Mouse (Mus musculus) ovary, postnatal 10 days (tissue): ENCODE data around the gene Srxn1.

ENCODE experiments used
- DNase-seq: peaks from one replicate; pipeline ENCODE4 v3.0.0; 2022; ENCODE audit warnings: low spot score

Gene Srxn1

GRCm38 (mm10) chr2:152119228-152119865, 14.0 kb downstream of the Srxn1 start:
- DNase-seq, result no peak

GRCm38 (mm10) chr2:152122896-152123295, 17.6 kb downstream of the Srxn1 start:
- DNase-seq, result no peak

GRCm38 (mm10) chr2:152128597-152128996, 23.3 kb downstream of the Srxn1 start:
- no peak for DNase-seq

DNA sequence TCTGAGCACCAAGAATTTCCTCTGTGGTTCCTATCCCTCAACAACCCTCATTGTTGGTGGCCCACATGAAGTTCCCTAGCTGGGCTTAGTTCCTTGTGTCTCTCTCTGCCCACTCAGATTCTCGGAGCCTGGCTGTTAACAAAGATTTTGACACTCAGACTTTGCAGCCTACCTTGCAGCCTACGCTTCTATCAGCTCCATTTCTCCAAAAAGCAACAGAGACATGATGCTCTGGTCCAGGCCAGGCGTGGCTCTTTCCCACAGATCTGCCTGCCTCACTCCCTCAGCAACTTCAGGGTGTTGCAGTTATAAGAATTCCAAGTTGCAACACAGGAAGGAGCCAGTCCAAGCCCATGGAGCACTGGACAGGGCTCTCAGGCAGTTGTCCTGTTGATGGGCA, 24.5 kb downstream of the Srxn1 start:
- DNase-seq, result no peak

- DNase-seq, result no peak
Observed at GRCm38 (mm10) chr2:152132016-152132415, 26.7 kb downstream of the Srxn1 start.

GRCm38 (mm10) chr2:152132691-152133090, 27.4 kb downstream of the Srxn1 start:
- no peak for DNase-seq

- no peak for DNase-seq
Observed at GRCm38 (mm10) chr2:152139191-152139987, 34.1 kb downstream of the Srxn1 start.

DNA sequence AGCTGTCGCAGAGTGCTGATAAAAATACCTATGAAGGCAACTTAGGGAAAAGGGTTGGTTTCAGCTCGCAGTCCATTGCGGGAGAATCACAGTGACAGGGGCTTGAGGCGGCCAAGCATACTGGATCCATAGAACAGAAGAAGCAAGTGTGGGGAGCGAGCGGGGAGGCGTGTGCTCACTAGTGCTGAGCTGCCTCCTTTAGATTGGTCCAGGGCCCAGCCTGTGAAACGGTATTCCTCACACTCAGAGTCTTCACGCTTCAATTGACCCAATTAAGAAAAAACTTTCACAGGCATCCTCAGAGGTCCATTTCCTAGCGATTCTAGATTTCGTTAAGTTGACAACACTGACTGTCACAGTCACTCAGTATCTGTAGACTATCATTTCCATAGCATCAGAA, 35.6 kb downstream of the Srxn1 start:
- DNase-seq, result no peak

DNA sequence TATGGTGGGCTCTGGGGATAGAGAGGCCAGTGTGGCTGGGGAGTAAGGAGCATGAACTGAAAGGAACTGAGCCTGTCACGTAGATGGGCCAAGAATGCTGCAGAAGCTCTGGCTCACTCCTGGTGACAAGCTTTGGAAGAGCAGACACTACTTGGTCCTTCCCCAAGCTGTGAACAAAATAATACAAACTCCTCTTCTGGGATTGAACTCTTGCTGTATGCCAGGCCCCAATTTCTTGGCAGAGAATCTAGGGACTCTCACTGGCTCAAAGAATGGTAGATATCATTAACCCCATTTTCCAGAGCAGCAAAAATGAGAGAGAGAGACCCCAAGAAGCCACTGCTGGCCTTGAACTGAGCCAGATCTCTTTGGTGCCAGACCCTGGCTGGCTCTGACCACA, 36.2 kb downstream of the Srxn1 start:
- DNase-seq, result no peak

- DNase-seq, result no peak
Observed at GRCm38 (mm10) chr2:152142046-152142445, 36.7 kb downstream of the Srxn1 start.

GRCm38 (mm10) chr2:152142571-152142970, 37.3 kb downstream of the Srxn1 start:
- no peak for DNase-seq

DNA sequence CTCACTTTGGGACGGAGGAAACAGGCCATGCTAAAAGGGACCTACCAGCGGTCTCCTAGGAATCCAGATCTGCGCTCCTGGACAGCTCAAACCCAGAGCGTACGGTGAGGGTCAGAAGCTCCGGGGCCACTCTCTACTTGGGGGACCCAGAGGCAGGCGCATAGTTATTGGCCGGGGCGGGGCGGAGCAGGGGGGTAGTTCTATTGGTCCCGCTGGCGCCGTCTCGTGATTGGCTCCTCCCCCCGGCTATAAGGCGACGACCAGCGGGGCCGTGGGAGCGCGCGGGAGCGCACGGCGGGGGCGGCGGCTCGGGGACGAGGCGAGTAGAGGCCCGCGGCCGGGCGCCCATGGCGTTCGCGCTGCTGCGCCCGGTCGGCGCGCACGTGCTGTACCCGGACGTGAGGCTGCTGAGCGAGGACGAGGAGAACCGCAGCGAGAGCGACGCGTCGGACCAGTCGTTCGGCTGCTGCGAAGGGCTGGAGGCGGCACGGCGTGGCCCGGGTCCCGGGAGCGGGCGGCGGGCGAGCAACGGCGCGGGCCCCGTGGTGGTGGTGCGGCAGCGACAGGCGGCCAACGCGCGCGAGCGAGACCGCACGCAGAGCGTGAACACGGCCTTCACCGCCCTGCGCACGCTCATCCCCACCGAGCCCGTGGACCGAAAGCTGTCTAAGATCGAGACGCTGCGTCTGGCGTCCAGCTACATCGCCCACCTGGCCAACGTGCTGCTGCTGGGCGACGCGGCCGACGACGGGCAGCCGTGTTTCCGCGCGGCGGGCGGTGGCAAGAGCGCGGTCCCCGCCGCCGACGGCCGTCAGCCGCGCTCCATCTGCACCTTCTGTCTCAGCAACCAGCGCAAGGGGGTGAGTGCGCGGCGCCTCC, 38.2 kb downstream of the Srxn1 start, which contains the start of gene Tcf15:
Gene Tcf15, plus strand, starts transcription at position 283 of the 879 bp plus-strand sequence.
- DNase-seq, result no peak

DNA sequence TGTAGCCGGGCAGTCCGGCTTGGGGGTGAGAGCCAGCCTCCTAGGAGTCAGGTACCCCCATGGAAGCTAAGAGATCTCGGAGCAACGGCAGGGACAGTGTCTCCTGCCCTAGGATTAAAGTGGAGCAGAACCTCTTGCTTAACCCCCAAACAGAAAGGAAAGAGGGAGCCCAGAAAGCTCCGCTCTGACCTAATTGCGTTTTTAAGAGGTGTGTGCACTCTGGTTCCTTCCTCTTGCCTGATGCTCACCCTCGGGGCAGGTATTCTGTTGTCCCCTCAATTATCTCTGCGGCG, 38.8 kb downstream of the Srxn1 start:
- DNase-seq, result no peak

DNA sequence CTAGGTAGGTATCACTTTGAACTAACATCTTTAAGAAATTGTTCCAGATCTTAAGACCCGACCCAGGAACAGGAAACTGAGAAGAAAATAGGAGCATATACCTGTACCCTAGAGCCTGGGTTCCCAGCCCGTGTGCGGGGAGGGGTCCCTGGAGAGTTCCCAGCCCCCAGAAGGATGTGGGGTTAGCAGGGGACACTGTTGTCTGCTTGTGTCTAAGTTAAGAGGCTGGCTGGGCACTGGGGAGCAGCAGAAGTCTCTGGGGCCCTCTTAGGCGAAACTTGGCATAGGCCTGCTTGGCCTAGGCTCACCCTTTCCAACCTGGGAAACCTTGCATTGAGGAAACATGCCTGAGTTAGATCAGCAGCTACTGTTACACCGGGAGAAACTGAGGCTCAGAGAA, 39.2 kb downstream of the Srxn1 start:
- DNase-seq, result no peak

- DNase-seq, result no peak
Observed at GRCm38 (mm10) chr2:152145711-152146110, 40.4 kb downstream of the Srxn1 start.

DNA sequence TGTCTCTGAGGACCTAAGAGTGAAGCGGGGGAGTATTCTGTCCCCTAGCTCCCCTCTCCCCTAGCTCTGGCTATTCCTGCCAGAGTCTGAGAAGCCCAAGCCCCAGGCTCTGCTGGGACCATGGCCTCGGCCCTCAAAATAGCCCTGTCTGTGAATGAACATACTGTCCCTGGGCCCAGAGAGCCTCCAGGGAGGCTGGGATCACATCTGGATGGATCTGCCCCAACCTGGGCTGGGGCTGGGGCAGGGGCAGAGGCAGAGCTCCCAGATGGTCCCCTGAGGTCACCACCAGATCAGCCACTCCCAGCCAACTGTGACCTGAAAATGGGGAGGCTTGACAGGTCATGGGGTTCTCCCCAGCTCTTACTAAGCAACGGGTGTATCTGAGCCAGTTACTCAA, 41.8 kb downstream of the Srxn1 start:
- DNase-seq, result no peak

DNA sequence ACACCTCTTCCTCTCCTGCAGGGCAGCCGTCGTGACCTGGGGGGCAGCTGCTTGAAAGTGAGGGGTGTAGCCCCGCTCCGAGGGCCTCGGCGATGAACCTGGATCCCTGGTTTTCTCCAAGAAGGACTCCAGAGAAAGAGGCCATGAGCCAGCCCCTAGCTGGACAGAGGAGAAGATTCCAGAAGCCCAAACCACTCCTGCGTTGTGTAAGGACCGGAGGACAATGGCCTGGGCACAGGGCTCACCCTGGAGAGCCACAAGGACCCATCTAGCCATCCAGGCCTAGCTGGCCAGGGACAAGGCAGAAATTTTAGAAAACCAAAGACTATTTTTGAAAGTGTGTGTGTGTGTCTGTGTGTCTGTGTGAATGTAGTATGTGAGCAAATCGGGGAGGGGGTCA, 43.4 kb downstream of the Srxn1 start:
- DNase-seq, result no peak

GRCm38 (mm10) chr2:152149891-152150290, 44.6 kb downstream of the Srxn1 start:
- no peak for DNase-seq

- no peak for DNase-seq
Observed at GRCm38 (mm10) chr2:152150373-152150772, 45.1 kb downstream of the Srxn1 start.

DNA sequence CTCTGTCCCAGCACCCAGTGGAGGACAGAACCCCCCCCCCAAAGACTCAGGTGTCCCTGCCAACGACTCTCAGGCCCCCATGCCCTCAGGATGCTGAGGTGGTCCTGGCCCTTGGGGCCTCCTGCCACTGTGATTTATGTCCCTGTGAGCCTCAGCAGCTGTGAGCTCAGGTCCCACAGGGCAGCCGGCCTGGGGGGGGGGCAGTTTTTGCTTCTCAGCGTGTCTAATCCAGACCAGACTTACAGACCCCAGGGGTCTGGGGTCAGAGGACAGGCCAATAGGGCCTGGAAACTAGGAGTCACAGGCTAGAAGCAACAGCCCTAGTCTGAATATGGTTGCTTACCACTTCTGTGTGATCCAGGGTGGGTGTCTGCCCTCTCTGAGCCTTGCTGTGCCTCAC, 48.0 kb downstream of the Srxn1 start:
- DNase-seq, result no peak

DNA sequence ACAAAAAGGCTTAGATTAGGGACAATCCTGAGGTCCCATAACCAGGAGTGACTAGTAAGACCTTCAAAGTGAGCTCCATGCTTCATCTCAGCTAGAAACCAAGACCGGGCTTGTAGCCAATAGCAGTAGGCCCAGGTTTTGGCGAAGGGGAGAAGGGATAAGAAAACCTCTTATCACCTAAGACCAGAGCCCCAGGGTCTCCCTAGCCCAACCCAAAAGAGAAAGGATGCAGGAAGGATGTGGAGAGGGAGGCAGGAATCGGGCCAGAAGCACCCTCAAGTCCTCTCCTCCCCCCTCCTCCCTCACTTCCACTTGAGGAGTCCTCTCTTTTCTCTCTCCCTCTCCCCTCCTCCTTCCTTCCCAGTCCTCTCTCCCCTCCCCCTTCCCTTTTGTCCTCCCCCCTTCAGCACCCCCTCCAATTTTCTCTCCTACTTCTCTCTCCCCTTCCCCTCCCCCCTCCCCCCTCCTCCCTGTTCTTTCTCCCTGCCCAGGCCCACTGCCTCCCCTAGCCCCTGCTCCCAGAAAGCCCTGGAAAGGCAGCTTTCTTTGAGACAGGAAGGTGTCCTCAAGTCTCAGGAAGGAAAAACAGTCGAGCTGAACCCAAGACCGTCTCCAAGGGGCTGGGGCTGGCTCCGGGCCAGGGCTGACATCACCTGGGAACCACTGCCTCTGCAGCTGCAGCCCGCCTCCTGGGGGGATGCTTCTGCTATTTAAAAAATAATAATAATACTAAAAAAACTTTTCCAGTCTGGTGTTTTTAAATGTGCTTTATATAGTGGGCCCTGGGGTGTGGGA, 50.3 kb downstream of the Srxn1 start:
- DNase-seq, result no peak

DNA sequence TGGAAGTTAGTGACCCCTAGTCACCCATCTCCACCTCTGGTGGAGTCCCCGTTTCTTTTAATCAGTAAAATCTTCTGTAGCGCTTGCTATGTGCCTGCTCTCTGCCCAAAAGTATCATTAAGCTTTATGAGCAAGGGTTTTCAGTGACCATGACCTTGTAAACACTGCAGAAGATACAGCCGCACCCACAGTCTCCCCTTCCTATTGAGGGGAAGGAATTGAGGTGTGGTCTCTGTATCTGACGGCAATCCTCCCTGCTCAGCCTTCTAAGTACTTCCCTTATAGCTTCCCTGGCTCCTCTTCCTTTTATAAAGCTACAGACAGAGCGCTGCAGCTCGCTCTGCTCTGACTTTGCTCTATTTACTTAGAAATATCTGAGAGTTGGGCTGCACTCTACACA, 51.2 kb downstream of the Srxn1 start:
- DNase-seq, result no peak
